Mouse (Mus musculus) liver, embryonic 11.5 days (tissue): Measurements from ENCODE around the gene Rragd. TPM values are rescaled to one million over a fixed set of nuclear protein-coding genes. Genes with fewer than 3 reads are reported as not detected.

Experiments used
- ATAC-seq: fragments of 200-750 bp; cut with Nextera tagmentation; replicated peaks from 2 replicates; pipeline ENCODE4 v1.8.0; 2017; ENCODE audit warnings: moderate number of reproducible peaks, mild to moderate bottlenecking, moderate TSS enrichment, moderate library complexity; ENCODE audit not compliant: low FRiP score
- DNase-seq: peaks from one replicate; pipeline ENCODE4 v3.0.0-alpha.2; 2017; ENCODE audit warnings: low spot score
- H3K27ac ChIP-seq: fragments of 300-500 bp; sonication (generic); 2 replicates; pipeline ENCODE4 v1.5.1; 2014; ENCODE audit warnings: mild to moderate bottlenecking, low read depth, low read length, control low read depth
- H3K27me3 ChIP-seq: fragments of 300-500 bp; sonication (generic); replicated peaks from 2 replicates; pipeline ENCODE4 v1.6.1; 2014; ENCODE audit warnings: low read length, mixed read lengths; ENCODE audit not compliant: control insufficient read depth, insufficient read depth
- H3K36me3 ChIP-seq: fragments of 300-500 bp; sonication (generic); 2 replicates; pipeline ENCODE4 v1.6.1; 2014; ENCODE audit warnings: mild to moderate bottlenecking, low read length, moderate library complexity, mixed read lengths; ENCODE audit not compliant: control insufficient read depth, insufficient read depth
- H3K4me1 ChIP-seq: fragments of 300-500 bp; sonication (generic); replicated peaks from 2 replicates; pipeline ENCODE4 v1.6.1; 2014; ENCODE audit warnings: low read length, mixed read lengths; ENCODE audit not compliant: control insufficient read depth, insufficient read depth
- H3K4me2 ChIP-seq: fragments of 300-500 bp; sonication (generic); 2 replicates; pipeline ENCODE4 v1.6.1; 2014; ENCODE audit warnings: mild to moderate bottlenecking, control low read depth, moderate library complexity
- H3K4me3 ChIP-seq: fragments of 300-500 bp; sonication (generic); 2 replicates; pipeline ENCODE4 v1.5.1; 2014; ENCODE audit warnings: low read depth, low read length, control low read depth
- H3K9ac ChIP-seq: fragments of 300-500 bp; sonication (generic); 2 replicates; pipeline ENCODE4 v1.6.1; 2014; ENCODE audit warnings: low read depth, low read length, control low read depth
- H3K9me3 ChIP-seq: fragments of 300-500 bp; sonication (generic); 2 replicates; pipeline ENCODE4 v1.6.1; 2016; ENCODE audit warnings: low read length, inconsistent platforms, mixed read lengths; ENCODE audit not compliant: control insufficient read depth
- WGBS: fragments of 180-500 bp; shearing (Covaris S2); extraction: QIAGEN DNeasy Blood & Tissue Kit; methylation state at CpG from one replicate; pipeline ENCODE4 v1.1.7; 2014; 5-methylcytosine and 5-hydroxymethylcytosine counted together
- polyA plus RNA-seq: library from polyadenylated mRNA; unstranded; fragments of >200 nt; fragmentation: Nextera tagmentation; extraction: Ambion mirVana; gene quantifications from 2 replicates; pipeline ENCODE4 v1.2.1, GENCODE M21; 2014

The Rragd gene
- 4.6 and 4.9 TPM in 2 replicates for polyA plus RNA-seq

DNA sequence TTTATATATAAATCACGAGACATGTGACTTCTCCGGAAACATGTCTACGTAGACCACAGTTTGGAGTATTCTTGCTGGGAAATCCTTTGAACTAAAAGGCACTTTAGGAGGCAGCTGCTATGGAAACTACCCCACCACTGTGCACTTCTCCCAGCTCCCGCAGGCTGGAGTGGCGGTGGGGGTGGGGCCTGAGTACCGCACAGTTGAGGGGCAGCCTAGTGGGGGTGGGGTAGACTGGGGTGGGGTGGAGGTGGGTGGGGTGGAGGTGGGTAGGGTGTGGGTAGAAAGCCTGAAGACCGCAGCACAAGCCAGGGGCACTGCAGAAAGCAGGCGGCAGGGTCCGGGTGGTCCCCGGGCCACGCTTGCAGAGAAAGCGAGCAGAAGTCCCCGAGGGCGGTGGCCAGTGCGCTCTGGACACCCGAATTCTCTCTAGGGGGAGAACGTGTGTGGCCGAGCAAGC lies at the start of gene Rragd:
TSS of gene Rragd (plus strand) at position 322 of the 460 bp plus-strand sequence.
- H3K4me3 ChIP-seq = peak within 1 kb of the TSS; percentile 67
- H3K27me3 ChIP-seq = peaks cover 52% of the 10 kb centered on the region
- no peaks in the 10 kb centered on the region for H3K9me3 ChIP-seq
- peak within 1 kb of the TSS; percentile 67 for H3K9ac ChIP-seq
- no peaks in the 10 kb centered on the region for H3K36me3 ChIP-seq
- peak within 1 kb of the TSS; percentile 99 for H3K4me2 ChIP-seq
- under 1% methylated on average over 18 of the region's 18 CpGs for WGBS
- DNase-seq = peak; percentile 40
- ATAC-seq = no peak
- H3K27ac ChIP-seq = peak within 1 kb of the TSS; percentile 36
- peaks cover 27% of the 10 kb centered on the region for H3K4me1 ChIP-seq

DNA sequence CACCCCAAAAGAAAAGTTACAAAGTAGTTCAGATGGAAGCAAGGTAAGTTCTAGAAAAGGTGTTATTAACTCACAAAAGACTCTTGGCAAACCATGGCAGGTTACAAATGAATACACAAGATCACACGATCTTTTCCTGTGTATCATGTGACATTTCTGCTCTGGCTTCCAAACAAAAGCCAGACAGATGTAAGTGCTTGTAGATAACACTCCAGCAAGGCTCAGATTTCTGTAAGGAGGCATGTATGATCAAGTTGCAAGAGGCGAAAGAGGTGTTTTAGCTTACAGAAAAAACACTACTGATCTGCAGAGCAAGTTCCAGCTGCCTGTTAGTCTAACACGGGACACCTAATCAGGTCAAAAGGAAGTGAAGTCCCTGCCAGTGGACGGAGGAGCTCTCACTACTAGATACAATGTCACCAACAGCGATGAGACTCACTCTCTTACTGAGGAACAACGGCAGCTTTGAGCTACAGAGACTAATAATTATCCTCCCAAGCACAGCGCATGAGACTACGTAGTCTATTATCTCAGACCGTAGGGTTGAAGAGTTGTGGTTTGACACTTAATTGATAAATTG lies 46.0 kb upstream of the Rragd start:
- H3K36me3 ChIP-seq = no peaks in the 10 kb centered on the region
- H3K27me3 ChIP-seq = no peaks in the 10 kb centered on the region
- H3K27ac ChIP-seq = no peak overlapping the region
- ATAC-seq (no peak), DNase-seq (no peak)
- WGBS = 32% methylated on average over 9 of the region's 9 CpGs
- H3K4me2 ChIP-seq = no peak overlapping the region
- H3K4me3 ChIP-seq = no peak overlapping the region
- no peaks in the 10 kb centered on the region for H3K9me3 ChIP-seq
- H3K9ac ChIP-seq = no peak overlapping the region
- H3K4me1 ChIP-seq = peaks cover 4% of the 10 kb centered on the region; the same call in 1 of the 2 replicates

DNA sequence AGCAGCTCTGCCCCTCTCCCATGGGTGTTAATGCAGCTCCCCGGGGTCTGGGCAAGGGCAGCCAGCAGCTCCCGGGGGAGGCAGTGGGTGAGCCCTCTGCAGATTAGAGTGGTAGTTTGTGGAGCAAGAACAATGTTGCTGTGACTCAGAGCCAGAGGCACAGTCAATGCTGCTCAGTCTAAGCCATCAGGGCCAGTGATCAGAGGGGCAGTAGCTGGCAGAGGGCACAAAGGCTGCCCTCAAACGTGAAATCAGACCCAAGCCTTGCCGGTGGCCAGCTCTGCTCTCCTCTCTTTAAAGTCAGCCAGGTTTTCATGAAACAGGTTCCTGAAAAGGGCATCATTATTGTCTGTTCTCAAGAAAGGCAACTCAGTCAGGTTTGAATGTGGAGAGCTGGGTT lies 43.3 kb upstream of the Rragd start:
- Histone ChIP-seq H3K27ac (no peak overlapping the region), H3K27me3 (no peaks in the 10 kb centered on the region), H3K36me3 (no peaks in the 10 kb centered on the region), H3K4me3 (no peak overlapping the region), H3K4me2 (no peak overlapping the region), H3K4me1 (peaks cover 4% of the 10 kb centered on the region; the same call in 1 of the 2 replicates), H3K9ac (no peak overlapping the region), H3K9me3 (no peaks in the 10 kb centered on the region)
- ATAC-seq (no peak), DNase-seq (no peak)
- WGBS = 49% methylated on average over 4 of the region's 4 CpGs

DNA sequence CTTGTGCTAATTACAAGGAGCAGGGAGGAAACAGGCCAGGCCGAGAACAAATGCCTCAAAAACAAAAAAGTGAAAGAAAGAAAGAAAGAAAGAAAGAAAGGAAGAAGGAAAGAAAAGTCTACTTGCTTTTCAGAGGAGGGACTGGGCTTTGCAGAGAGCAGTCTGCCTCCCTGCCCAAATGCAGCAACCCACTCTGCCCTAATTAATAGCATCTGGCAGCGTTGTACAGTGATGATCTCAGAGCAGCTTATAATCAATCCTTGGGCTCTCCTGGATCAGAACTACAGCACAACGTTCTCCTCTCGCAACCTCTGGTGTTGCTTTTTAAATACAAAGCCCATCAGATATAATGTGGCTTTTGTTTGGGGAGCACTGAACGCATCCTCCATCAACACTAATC lies 42.9 kb upstream of the Rragd start:
- H3K27ac ChIP-seq = no peak overlapping the region
- no peak for ATAC-seq
- no peaks in the 10 kb centered on the region for H3K27me3 ChIP-seq
- H3K4me2 ChIP-seq = no peak overlapping the region
- 69% methylated on average over 5 of the region's 5 CpGs for WGBS
- no peak overlapping the region for H3K9ac ChIP-seq
- H3K9me3 ChIP-seq = no peaks in the 10 kb centered on the region
- no peak overlapping the region for H3K4me3 ChIP-seq
- H3K36me3 ChIP-seq = no peaks in the 10 kb centered on the region
- H3K4me1 ChIP-seq = peaks cover 4% of the 10 kb centered on the region; the same call in 1 of the 2 replicates
- no peak for DNase-seq

DNA sequence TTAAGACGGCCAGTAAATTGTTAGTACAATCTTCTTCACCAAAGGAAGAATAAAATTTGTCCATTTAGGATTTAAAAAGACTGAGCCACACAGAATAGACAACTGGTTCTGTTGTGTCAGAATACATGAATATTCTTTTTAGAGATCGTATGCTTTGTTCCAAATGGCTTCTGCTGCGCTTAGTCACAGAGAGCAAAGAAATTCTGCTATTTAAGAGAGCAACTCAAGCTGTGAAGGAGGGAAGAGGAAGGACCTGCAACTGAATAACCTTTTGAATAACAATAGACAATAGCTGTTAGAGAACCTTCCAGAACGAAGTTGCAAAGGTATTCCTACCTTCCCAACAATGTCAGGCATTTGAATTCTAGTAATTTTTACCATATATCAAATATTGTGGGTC lies 41.9 kb upstream of the Rragd start:
- DNase-seq (no peak), ATAC-seq (no peak)
- Histone ChIP-seq H3K4me2 (no peak overlapping the region), H3K9me3 (no peaks in the 10 kb centered on the region), H3K27ac (no peak overlapping the region), H3K4me1 (peaks cover 4% of the 10 kb centered on the region; the same call in 1 of the 2 replicates), H3K36me3 (no peaks in the 10 kb centered on the region), H3K9ac (no peak overlapping the region), H3K4me3 (no peak overlapping the region), H3K27me3 (no peaks in the 10 kb centered on the region)
- 67% methylated on average over 4 of the region's 4 CpGs for WGBS

DNA sequence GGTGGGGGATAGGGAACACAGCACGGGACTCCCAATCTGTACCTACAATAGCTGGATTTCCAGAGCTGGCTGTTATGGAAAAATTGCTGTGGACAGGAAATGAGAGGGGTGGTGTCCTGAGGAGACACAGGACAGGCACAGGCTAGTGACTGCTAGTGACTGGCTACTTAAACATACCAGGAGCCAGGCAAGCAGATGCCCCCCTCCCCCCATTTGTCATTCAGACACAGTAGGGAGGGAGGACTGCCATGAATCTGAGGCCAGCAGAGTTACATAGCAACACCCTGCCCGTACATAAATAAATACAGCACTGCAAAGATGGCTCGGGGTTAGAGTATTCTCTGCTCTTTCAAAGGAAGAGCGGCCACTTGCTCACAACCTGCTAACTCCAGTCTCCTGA lies 35.2 kb upstream of the Rragd start:
- H3K27me3 ChIP-seq = peaks cover 36% of the 10 kb centered on the region
- WGBS = 40% methylated on average over 4 of the region's 4 CpGs
- H3K9me3 ChIP-seq = no peaks in the 10 kb centered on the region
- ATAC-seq (no peak), DNase-seq (no peak)
- H3K27ac ChIP-seq = no peak overlapping the region
- H3K36me3 ChIP-seq = no peaks in the 10 kb centered on the region
- H3K4me1 ChIP-seq = peaks cover 11% of the 10 kb centered on the region
- H3K4me3 ChIP-seq = no peak overlapping the region
- H3K4me2 ChIP-seq = no peak overlapping the region
- no peak overlapping the region for H3K9ac ChIP-seq

DNA sequence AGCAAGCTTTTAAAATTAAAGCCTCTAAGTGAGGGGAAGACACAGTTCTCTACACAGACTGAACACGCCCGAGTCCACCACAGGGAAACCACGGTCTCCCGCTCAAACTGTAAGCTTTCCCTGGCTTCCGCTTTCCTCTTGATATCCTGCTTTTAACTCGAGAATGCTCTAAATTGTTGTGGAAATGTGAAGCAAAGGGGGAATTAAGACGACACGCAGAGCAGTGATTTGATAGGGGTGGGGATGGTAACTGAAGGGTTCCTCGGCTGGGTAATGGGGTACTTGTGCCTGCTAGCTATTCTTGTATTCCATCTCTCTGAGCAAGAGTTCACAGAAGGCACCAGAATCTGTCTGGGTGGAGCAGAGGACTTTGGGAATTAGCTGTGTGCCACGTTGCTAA lies 34.1 kb upstream of the Rragd start:
- Histone ChIP-seq H3K4me3 (no peak overlapping the region), H3K36me3 (no peaks in the 10 kb centered on the region), H3K4me1 (peaks cover 11% of the 10 kb centered on the region), H3K9me3 (no peaks in the 10 kb centered on the region), H3K27me3 (peaks cover 40% of the 10 kb centered on the region), H3K4me2 (no peak overlapping the region), H3K9ac (no peak overlapping the region), H3K27ac (no peak overlapping the region)
- ATAC-seq (no peak), DNase-seq (no peak)
- WGBS = 45% methylated on average over 10 of the region's 10 CpGs

DNA sequence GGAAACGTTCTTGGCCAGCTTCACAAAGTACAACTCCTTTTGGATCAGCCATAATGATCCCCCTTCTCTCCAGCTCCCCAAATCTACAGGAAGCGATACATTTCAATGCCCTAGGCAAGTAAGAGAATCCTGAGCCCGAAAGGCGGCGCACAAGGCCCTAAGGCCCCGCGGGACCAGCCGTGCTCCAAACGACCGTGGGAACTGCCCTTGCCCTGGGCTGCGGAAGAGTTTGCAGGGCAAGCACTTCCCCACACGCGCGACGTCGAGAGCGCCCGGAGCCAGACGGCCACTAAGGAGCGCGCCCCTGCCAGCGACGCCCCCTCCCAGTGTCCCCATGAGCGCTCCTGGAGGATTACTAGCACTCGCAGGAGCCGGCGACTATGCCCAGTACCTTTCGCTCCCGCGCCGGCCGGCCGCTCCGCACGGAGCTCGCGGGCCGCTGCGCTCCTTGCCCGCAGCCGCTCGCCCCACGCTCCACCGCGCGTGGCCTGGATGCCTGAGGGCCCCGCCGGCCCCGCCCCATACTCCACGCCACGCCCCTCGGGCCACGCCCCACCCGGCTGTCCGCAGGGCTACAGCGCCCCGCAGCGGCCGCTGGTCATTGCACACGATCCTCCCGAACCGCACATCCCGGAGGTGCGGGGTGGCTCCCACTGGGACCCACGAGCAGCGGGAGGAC lies 32.3 kb upstream of the Rragd start, which contains the start of gene Ankrd6:
TSS of gene Ankrd6 (minus strand) at position 486 of the 679 bp plus-strand sequence.
- peak within 1 kb of the TSS; percentile 64 for H3K9ac ChIP-seq
- no peaks in the 10 kb centered on the region for H3K9me3 ChIP-seq
- peak within 1 kb of the TSS; percentile 100 for H3K4me2 ChIP-seq
- H3K4me1 ChIP-seq = peaks cover 11% of the 10 kb centered on the region
- under 1% methylated on average over 66 of the region's 66 CpGs for WGBS
- H3K27ac ChIP-seq = no peak within 1 kb of the TSS
- ATAC-seq (peak; percentile 88), DNase-seq (peak; percentile 82)
- peaks cover 40% of the 10 kb centered on the region for H3K27me3 ChIP-seq
- H3K36me3 ChIP-seq = no peaks in the 10 kb centered on the region
- peak within 1 kb of the TSS; percentile 76 for H3K4me3 ChIP-seq
